Mouse (Mus musculus) T-helper 2 cell (primary cell): ENCODE data around the gene Olfr807.

Experiments
- in situ Hi-C: fragments of 300-600 bp; cut with MboI, MseI; formaldehyde crosslinking; loops from one replicate; pipeline ENCODE4 v1.15.1; 2025; ENCODE audit warnings: high pct_unique_total_duplicates

Olfr807 gene

GRCm38 (mm10) chr10:129757693-129758092 is at the start of gene Olfr807:
TSS of gene Olfr807 (minus strand) at chr10:129757793.
- in situ Hi-C loops = no loop called here

- in situ Hi-C loops = no loop called here
Observed at GRCm38 (mm10) chr10:129804296-129804695, 46.7 kb upstream of the Olfr807 start, which contains the start of gene Olfr811. TSS of gene Olfr811 (minus strand) at chr10:129804396.

GRCm38 (mm10) chr10:129794817-129795216 is 37.2 kb upstream of the Olfr807 start, which contains the start of gene Olfr810:
TSS of gene Olfr810 (minus strand) at chr10:129794917.
- in situ Hi-C loops = loop anchor here (10.0 kb wide), 1 partner anchor 160 kb away; the partner anchor contains the start of gene Olfr799

GRCm38 (mm10) chr10:129778123-129778522 is 20.5 kb upstream of the Olfr807 start:
- in situ Hi-C loops = no loop called here

- in situ Hi-C loops = no loop called here
Observed at GRCm38 (mm10) chr10:129774338-129774737, 16.7 kb upstream of the Olfr807 start, which contains the start of gene Olfr809. TSS of gene Olfr809 (plus strand) at chr10:129774638.

GRCm38 (mm10) chr10:129765182-129765581 is 7.6 kb upstream of the Olfr807 start, which contains the start of gene Olfr808:
TSS of gene Olfr808 (plus strand) at chr10:129765482.
- in situ Hi-C loops = no loop called here

GRCm38 (mm10) chr10:129741821-129742220 is 15.8 kb downstream of the Olfr807 start, which contains the start of gene Olfr806:
TSS of gene Olfr806 (minus strand) at chr10:129741921.
- in situ Hi-C loops = no loop called here

- in situ Hi-C loops = no loop called here
Observed at GRCm38 (mm10) chr10:129729275-129729674, 28.3 kb downstream of the Olfr807 start, which contains the start of gene Olfr805. TSS of gene Olfr805 (minus strand) at chr10:129729375.
